ENCODE assay signal across 27 mouse cellular contexts in genomic region chr5:98247516-98247915, GRCm38 (mm10). TPM values are rescaled to one million over a fixed set of nuclear protein-coding genes. Genes with fewer than 3 reads are reported as not detected.
DNase-seq lines count a peak whose midpoint lies in the region; ATAC-seq lines count a peak whose summit lies in the region.
"Had no signal": no experiment of that assay in that cellular context is flagged by ENCODE, and none has a peak within 500 bp of the region (broad histone marks: within the 10 kb centered on the region; RNA-seq: fewer than 3 reads in every experiment).

No protein-coding gene starts in this region.

- H3K9ac ChIP-seq in midbrain, embryonic 13.5 days (replicated peaks) = no peak overlapping the region
- H3K9ac ChIP-seq: embryonic facial prominence, embryonic 13.5 days; forebrain, embryonic 12.5 days; heart, embryonic 13.5 days; hindbrain, embryonic 12.5 days; neural tube, embryonic 15.5 days had no signal

- no peak overlapping the region for H3K27ac ChIP-seq in midbrain, embryonic 13.5 days
- H3K27ac ChIP-seq: embryonic facial prominence, embryonic 13.5 days; forebrain, embryonic 12.5 days; heart, adult 2 months; heart, embryonic 13.5 days; hindbrain, embryonic 12.5 days; kidney, postnatal 0 days; limb, embryonic 10.5 days; neural tube, embryonic 15.5 days had no signal

- ATAC-seq in midbrain, embryonic 13.5 days = no peak
- ATAC-seq: lung, postnatal 0 days had no signal

- no peaks in the 10 kb centered on the region for H3K36me3 ChIP-seq in midbrain, embryonic 13.5 days
- H3K36me3 ChIP-seq: embryonic facial prominence, embryonic 13.5 days; forebrain, embryonic 12.5 days; heart, embryonic 13.5 days; hindbrain, embryonic 12.5 days; limb, embryonic 10.5 days; neural tube, embryonic 15.5 days had no signal

- peak; percentile 42 to 48 for DNase-seq in left cerebral cortex, adult 18-20 months (ENCODE audit: low spot score in 2 of 2)
- no peak for DNase-seq in left cerebral cortex, adult 11 months (ENCODE audit: low spot score)
- DNase-seq in layer of hippocampus, adult 18-20 months (ENCODE audit: low spot score in 2 of 2) = peak; percentile 45 to 68
- DNase-seq in layer of hippocampus, adult 9-11 months = peak; percentile 22
- peak; percentile 23 for DNase-seq in right cerebral cortex, postnatal 14 days
- no peak for DNase-seq in thymus, postnatal 36 days
- DNase-seq: adrenal gland, adult 2 months; cerebellum, adult 11-12 months; gastrocnemius, postnatal 25 days; heart, adult 2 months; heart, postnatal 14 days; kidney, adult 11 months; liver; thymus, adult 2 months had no signal

- H3K4me3 ChIP-seq in midbrain, embryonic 13.5 days (replicated peaks) = no peak overlapping the region
- H3K4me3 ChIP-seq: embryonic facial prominence, embryonic 13.5 days; erythroblast, embryonic 14.5 days; forebrain, embryonic 12.5 days; heart, adult 2 months; heart, embryonic 13.5 days; hindbrain, embryonic 12.5 days; limb, embryonic 10.5 days; neural tube, embryonic 15.5 days had no signal

- no peak overlapping the region for H3K4me2 ChIP-seq in midbrain, embryonic 13.5 days (replicated peaks)
- H3K4me2 ChIP-seq: embryonic facial prominence, embryonic 13.5 days; forebrain, embryonic 12.5 days; heart, embryonic 13.5 days; hindbrain, embryonic 12.5 days; midbrain, embryonic 11.5 days; neural tube, embryonic 15.5 days had no signal

- no peaks in the 10 kb centered on the region for H3K4me1 ChIP-seq in midbrain, embryonic 13.5 days (replicated peaks)
- H3K4me1 ChIP-seq: embryonic facial prominence, embryonic 13.5 days; forebrain, embryonic 12.5 days; heart, embryonic 13.5 days; hindbrain, embryonic 12.5 days; limb, embryonic 10.5 days; neural tube, embryonic 15.5 days had no signal

- no peaks in the 10 kb centered on the region for H3K9me3 ChIP-seq in midbrain, embryonic 13.5 days
- H3K9me3 ChIP-seq: embryonic facial prominence, embryonic 13.5 days; forebrain, embryonic 12.5 days; heart, embryonic 13.5 days; hindbrain, embryonic 12.5 days; limb, embryonic 10.5 days; neural tube, embryonic 15.5 days had no signal

- 79% methylated on average over 2 of the region's 2 CpGs for WGBS in midbrain, embryonic 13.5 days

- peaks cover 16% of the 10 kb centered on the region for H3K27me3 ChIP-seq in midbrain, embryonic 13.5 days

RNA-seq across cellular contexts. Expression of gene Fgf5, which starts 6.5 kb away (rescaled TPM):
- 1 to 10 TPM; 3.9 to 4.8 TPM for total RNA-seq in left cerebral cortex, adult 18-20 months (2021)
- total RNA-seq in layer of hippocampus, adult 18-20 months (2021) = 1 to 10 TPM; 3.8 to 4.8 TPM
- polyA plus RNA-seq in midbrain, embryonic 13.5 days (2015; fragmentation: Nextera tagmentation; extraction: Ambion mirVana) = 0.99 and 1.3 TPM in 2 replicates
- total RNA-seq: heart, adult 2 months; heart, postnatal 14 days; MEL had no signal
- polyA plus RNA-seq: adrenal gland, adult 2 months; erythroblast, embryonic 14.5 days; heart, adult 2 months; kidney, postnatal 0 days; small intestine, adult 2 months; thymus, adult 2 months had no signal

Comparison
In these comparisons a context has a peak if more than half of its experiments do, and no peak if none do; other contexts are left out.
1. DNase-seq: peak in left cerebral cortex, adult 18-20 months (2 of 2), layer of hippocampus, adult 18-20 months (2 of 2), layer of hippocampus, adult 9-11 months (single experiment) and right cerebral cortex, postnatal 14 days (single experiment); none in left cerebral cortex, adult 11 months (single experiment) and thymus, postnatal 36 days (0 of 2).